Mouse (Mus musculus) embryonic facial prominence, embryonic 15.5 days (tissue): ENCODE results near the gene Rbm19. TPM values are rescaled to one million over a fixed set of nuclear protein-coding genes. Genes with fewer than 3 reads are reported as not detected.

Experiments
- ATAC-seq: fragments of 200-750 bp; cut with Nextera tagmentation; 2 replicates; pipeline ENCODE4 v1.8.0; 2017; ENCODE audit warnings: low read depth, moderate TSS enrichment; ENCODE audit not compliant: insufficient number of reproducible peaks, low FRiP score, low TSS enrichment
- H3K27ac ChIP-seq: fragments of 300-500 bp; sonication (generic); replicated peaks from 2 replicates; pipeline ENCODE4 v1.5.1; 2015; ENCODE audit warnings: mild to moderate bottlenecking, inconsistent platforms
- H3K27me3 ChIP-seq: fragments of 300-500 bp; sonication (generic); 2 replicates; pipeline ENCODE4 v1.6.1; 2015; ENCODE audit warnings: inconsistent platforms
- H3K36me3 ChIP-seq: fragments of 300-500 bp; sonication (generic); 2 replicates; pipeline ENCODE4 v1.6.1; 2015; ENCODE audit warnings: mild to moderate bottlenecking, inconsistent platforms
- H3K4me1 ChIP-seq: fragments of 300-500 bp; sonication (generic); 2 replicates; pipeline ENCODE4 v1.6.1; 2015; ENCODE audit warnings: inconsistent platforms
- H3K4me2 ChIP-seq: fragments of 300-500 bp; sonication (generic); replicated peaks from 2 replicates; pipeline ENCODE4 v1.6.1; 2015; ENCODE audit warnings: mild to moderate bottlenecking, inconsistent platforms
- H3K4me3 ChIP-seq: fragments of 300-500 bp; sonication (generic); replicated peaks from 2 replicates; pipeline ENCODE4 v1.5.1; 2015; ENCODE audit warnings: mild to moderate bottlenecking, inconsistent platforms
- H3K9ac ChIP-seq: fragments of 300-500 bp; sonication (generic); 2 replicates; pipeline ENCODE4 v1.6.1; 2015; ENCODE audit warnings: inconsistent platforms
- H3K9me3 ChIP-seq: fragments of 300-500 bp; sonication (generic); replicated peaks from 2 replicates; pipeline ENCODE4 v1.6.1; 2016; ENCODE audit warnings: inconsistent platforms
- whole genome bisulfite sequencing: fragments of 180-500 bp; shearing (Covaris S2); methylation state at CpG from one replicate; pipeline ENCODE4 v1.1.7; 2015; 5-methylcytosine and 5-hydroxymethylcytosine counted together
- polyA plus RNA-seq: library from polyadenylated mRNA; unstranded; fragments of >200 nt; fragmentation: Nextera tagmentation; extraction: Ambion mirVana; gene quantifications from 2 replicates; pipeline ENCODE4 v1.2.1, GENCODE M21; 2015

Rbm19 gene
- polyA plus RNA-seq, 1 experiment from 2014 or later: 21.7 TPM

- no peak overlapping the region for H3K4me3 ChIP-seq
- ATAC-seq: no peak
- H3K27me3 ChIP-seq: no peaks in the 10 kb centered on the region
- H3K27ac ChIP-seq: no peak overlapping the region
- H3K36me3 ChIP-seq: peaks cover 44% of the 10 kb centered on the region
- H3K9me3 ChIP-seq: no peaks in the 10 kb centered on the region
- H3K4me2 ChIP-seq: no peak overlapping the region
- H3K4me1 ChIP-seq: no peaks in the 10 kb centered on the region
- no peak overlapping the region for H3K9ac ChIP-seq
- 88% methylated on average over 14 of the region's 14 CpGs for WGBS
Measured at GRCm38 (mm10) chr5:120135337-120135736, 19.1 kb downstream of the Rbm19 start.

DNA sequence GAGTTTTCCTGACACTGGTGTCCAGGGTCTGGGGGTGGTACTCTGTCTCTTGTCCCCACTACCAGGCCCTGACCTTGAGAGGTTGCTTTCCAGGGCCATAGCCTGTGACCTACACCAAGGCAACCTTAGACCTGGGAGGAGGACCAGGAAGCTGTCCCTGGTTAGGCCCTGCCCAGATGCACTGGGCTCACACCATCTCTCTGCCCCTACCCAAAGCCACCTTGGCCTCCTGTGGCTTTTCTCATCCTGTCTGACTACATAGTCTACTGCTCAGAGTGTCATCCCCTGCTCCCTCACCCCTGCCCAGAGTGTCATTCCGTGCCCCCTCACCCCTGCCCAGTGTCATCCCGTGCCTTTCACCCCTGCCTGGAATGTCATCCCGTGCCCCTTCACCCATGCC, 19.6 kb downstream of the Rbm19 start:
- 68% methylated on average over 3 of the region's 3 CpGs for WGBS
- ATAC-seq: no peak
- peaks cover 46% of the 10 kb centered on the region for H3K36me3 ChIP-seq

GRCm38 (mm10) chr5:120136236-120136675, 20.0 kb downstream of the Rbm19 start:
- no peaks in the 10 kb centered on the region for H3K4me1 ChIP-seq
- 50% methylated on average over 10 of the region's 10 CpGs for WGBS
- peaks cover 44% of the 10 kb centered on the region for H3K36me3 ChIP-seq
- no peak overlapping the region for H3K4me2 ChIP-seq
- no peak overlapping the region for H3K27ac ChIP-seq
- no peak for ATAC-seq
- H3K9ac ChIP-seq: no peak overlapping the region
- H3K27me3 ChIP-seq: no peaks in the 10 kb centered on the region
- no peak overlapping the region for H3K4me3 ChIP-seq
- no peaks in the 10 kb centered on the region for H3K9me3 ChIP-seq

More for the DNA sequence above, 19.6 kb downstream of the Rbm19 start:
- Histone ChIP-seq H3K4me3 (no peak overlapping the region), H3K4me1 (no peaks in the 10 kb centered on the region), H3K27me3 (no peaks in the 10 kb centered on the region), H3K4me2 (no peak overlapping the region), H3K27ac (no peak overlapping the region), H3K9me3 (no peaks in the 10 kb centered on the region), H3K9ac (no peak overlapping the region)

- 93% methylated on average over 5 of the region's 5 CpGs for WGBS
- H3K27me3 ChIP-seq: no peaks in the 10 kb centered on the region
- H3K9ac ChIP-seq: no peak overlapping the region
- H3K4me1 ChIP-seq: no peaks in the 10 kb centered on the region
- ATAC-seq: no peak
- peaks cover 43% of the 10 kb centered on the region for H3K36me3 ChIP-seq
- no peak overlapping the region for H3K27ac ChIP-seq
- no peaks in the 10 kb centered on the region for H3K9me3 ChIP-seq
- H3K4me3 ChIP-seq: no peak overlapping the region
- H3K4me2 ChIP-seq: no peak overlapping the region
Measured at GRCm38 (mm10) chr5:120137038-120137437, 20.8 kb downstream of the Rbm19 start.

GRCm38 (mm10) chr5:120137846-120138245, 21.6 kb downstream of the Rbm19 start:
- no peak overlapping the region for H3K27ac ChIP-seq
- no peaks in the 10 kb centered on the region for H3K27me3 ChIP-seq
- H3K36me3 ChIP-seq: peaks cover 40% of the 10 kb centered on the region
- no peaks in the 10 kb centered on the region for H3K9me3 ChIP-seq
- no peaks in the 10 kb centered on the region for H3K4me1 ChIP-seq
- no peak overlapping the region for H3K4me2 ChIP-seq
- 97% methylated on average over 1 of the region's 1 CpGs for WGBS
- no peak overlapping the region for H3K4me3 ChIP-seq
- ATAC-seq: no peak
- no peak overlapping the region for H3K9ac ChIP-seq

- Histone ChIP-seq H3K27ac (no peak overlapping the region), H3K9ac (no peak overlapping the region), H3K36me3 (peaks cover 40% of the 10 kb centered on the region), H3K4me2 (no peak overlapping the region), H3K4me3 (no peak overlapping the region), H3K4me1 (no peaks in the 10 kb centered on the region), H3K27me3 (no peaks in the 10 kb centered on the region), H3K9me3 (no peaks in the 10 kb centered on the region)
- 85% methylated on average over 3 of the region's 3 CpGs for WGBS
- ATAC-seq: no peak
Measured at GRCm38 (mm10) chr5:120138406-120138805, 22.1 kb downstream of the Rbm19 start.

- H3K9ac ChIP-seq: no peak overlapping the region
- peak; percentile 59 for ATAC-seq
- no peak overlapping the region for H3K27ac ChIP-seq
- H3K27me3 ChIP-seq: no peaks in the 10 kb centered on the region
- no peak overlapping the region for H3K4me3 ChIP-seq
- WGBS: 60% methylated on average over 8 of the region's 8 CpGs
- H3K9me3 ChIP-seq: no peaks in the 10 kb centered on the region
- peaks cover 45% of the 10 kb centered on the region for H3K36me3 ChIP-seq
- no peaks in the 10 kb centered on the region for H3K4me1 ChIP-seq
- H3K4me2 ChIP-seq: no peak overlapping the region
Measured at GRCm38 (mm10) chr5:120139224-120139623, 23.0 kb downstream of the Rbm19 start.

DNA sequence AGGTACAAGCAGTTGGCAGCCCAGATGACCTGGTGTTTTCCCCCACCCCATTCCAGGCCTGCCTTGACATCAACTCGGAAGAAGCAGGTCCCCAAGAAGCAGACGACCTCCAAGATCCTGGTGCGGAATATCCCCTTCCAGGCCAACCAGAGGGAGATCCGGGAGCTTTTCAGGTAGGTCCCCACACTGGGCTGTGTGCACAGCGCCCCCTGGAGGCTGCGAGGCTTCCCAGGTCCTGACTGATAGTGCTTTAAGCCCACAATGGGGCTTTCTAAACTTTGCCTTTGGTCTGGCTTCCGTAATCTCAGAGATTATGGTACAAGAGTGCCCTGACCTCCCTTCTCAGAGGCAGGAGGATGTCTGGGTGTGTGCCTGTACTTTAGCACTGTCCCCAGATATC, 27.7 kb downstream of the Rbm19 start:
- WGBS: 60% methylated on average over 7 of the region's 7 CpGs
- Histone ChIP-seq H3K27me3 (no peaks in the 10 kb centered on the region), H3K9me3 (no peaks in the 10 kb centered on the region), H3K36me3 (peaks cover 32% of the 10 kb centered on the region), H3K4me1 (peaks cover 8% of the 10 kb centered on the region), H3K9ac (no peak overlapping the region), H3K4me2 (no peak overlapping the region), H3K4me3 (no peak overlapping the region), H3K27ac (no peak overlapping the region)
- no peak for ATAC-seq

DNA sequence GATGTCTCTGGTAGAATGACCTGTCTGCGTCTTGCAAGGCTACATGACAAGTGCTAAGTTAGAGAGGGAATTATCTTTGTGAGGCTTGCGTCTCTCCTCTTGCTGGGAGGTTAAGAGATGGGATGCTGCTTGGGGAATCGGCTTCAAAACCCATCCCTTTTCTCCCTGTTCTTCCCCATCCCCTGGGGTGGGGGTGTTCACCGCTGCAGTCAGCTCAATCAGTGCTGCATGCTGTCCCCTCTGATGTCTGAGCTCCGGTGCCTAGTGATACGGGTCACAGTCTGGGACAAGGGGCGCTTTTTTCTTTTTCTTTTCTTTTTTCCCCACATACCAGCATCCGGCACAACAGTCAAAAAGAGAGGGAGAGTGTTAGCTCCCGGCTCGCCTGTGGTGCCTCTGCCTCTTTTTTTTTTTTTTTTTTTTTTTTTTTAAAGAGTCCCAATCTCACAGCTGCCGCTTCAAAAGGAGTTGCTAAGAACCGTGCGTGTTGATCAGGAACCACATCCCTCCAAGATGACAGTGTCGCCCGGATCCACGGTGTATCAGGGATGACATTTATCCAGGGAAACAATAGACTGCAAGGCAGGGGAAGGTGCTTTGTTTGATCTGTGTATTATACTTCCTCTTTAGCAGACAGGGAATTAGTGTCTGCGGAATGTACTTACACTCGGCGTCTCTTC, 29.2 kb downstream of the Rbm19 start:
- no peak overlapping the region for H3K9ac ChIP-seq

DNA sequence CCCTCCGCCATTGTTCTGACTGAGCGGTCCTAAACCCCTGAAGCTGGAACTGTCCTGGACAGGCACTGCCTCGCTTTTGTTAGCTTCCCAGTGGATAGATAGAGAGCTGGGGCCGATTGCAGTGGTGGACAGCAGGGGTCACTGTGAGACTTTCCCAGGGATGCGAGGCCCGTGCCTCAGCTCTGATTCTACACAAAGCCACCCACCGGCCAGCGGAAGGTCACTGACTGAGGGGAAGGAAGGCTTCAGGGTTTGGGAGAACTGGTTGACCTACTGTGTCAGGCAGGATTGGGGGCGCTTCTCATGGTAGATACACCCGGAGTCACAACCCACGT, 29.8 kb downstream of the Rbm19 start:
- WGBS: 36% methylated on average over 11 of the region's 11 CpGs
- no peak for ATAC-seq
- Histone ChIP-seq H3K4me2 (no peak overlapping the region), H3K4me1 (peaks cover 8% of the 10 kb centered on the region), H3K4me3 (no peak overlapping the region), H3K9ac (no peak overlapping the region), H3K27me3 (no peaks in the 10 kb centered on the region), H3K36me3 (peaks cover 33% of the 10 kb centered on the region), H3K9me3 (no peaks in the 10 kb centered on the region), H3K27ac (no peak overlapping the region)

More for the DNA sequence above, 29.2 kb downstream of the Rbm19 start:
- 64% methylated on average over 19 of the region's 19 CpGs for WGBS
- no peak overlapping the region for H3K4me2 ChIP-seq
- no peak overlapping the region for H3K27ac ChIP-seq
- peaks cover 34% of the 10 kb centered on the region for H3K36me3 ChIP-seq
- no peaks in the 10 kb centered on the region for H3K9me3 ChIP-seq
- H3K27me3 ChIP-seq: no peaks in the 10 kb centered on the region
- no peak for ATAC-seq
- H3K4me1 ChIP-seq: peaks cover 8% of the 10 kb centered on the region
- no peak overlapping the region for H3K4me3 ChIP-seq

DNA sequence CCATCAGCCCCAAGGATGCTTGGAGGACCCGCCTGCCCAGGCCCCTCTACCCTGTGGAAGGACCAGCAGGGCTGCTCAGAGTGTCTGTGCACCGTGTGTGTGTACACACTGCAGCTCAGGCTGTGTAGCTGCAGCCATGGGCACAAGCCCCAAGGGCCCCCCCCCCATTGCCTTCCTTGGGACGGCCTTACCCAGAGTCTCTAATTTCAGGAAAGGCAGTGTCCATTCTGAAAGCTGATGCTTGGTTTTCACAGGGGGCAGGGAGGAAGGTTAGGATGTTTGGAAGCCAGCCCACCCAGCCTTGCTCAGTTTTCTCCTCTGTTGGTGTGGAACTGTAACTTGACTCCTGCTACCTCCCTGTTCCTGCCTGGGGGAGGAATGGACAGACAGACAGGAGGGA, 30.6 kb downstream of the Rbm19 start:
- H3K27ac ChIP-seq: no peak overlapping the region
- H3K9me3 ChIP-seq: no peaks in the 10 kb centered on the region
- no peak overlapping the region for H3K4me3 ChIP-seq
- peaks cover 32% of the 10 kb centered on the region for H3K36me3 ChIP-seq
- no peak for ATAC-seq
- WGBS: 38% methylated on average over 3 of the region's 3 CpGs
- H3K27me3 ChIP-seq: no peaks in the 10 kb centered on the region
- peaks cover 8% of the 10 kb centered on the region for H3K4me1 ChIP-seq
- no peak overlapping the region for H3K9ac ChIP-seq
- H3K4me2 ChIP-seq: no peak overlapping the region

DNA sequence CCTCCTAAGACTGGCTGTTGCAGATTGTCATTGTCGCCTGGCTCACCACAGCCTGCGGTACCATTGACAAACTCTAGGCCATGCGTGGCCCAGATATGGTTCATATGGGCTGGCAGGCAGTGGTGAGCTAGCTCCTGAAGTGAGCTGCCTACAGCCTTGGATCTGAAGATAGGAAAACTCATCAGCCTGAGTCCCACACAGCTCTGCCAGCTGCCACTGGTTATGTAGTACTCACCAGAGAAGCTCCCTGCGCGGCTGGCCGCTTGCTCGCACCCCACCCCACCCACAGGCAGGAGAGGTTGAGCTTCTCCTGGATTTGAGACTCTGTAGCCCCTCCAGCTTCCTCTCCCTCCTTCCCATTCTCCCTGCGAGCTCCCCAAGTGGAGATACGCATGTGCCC, 32.0 kb downstream of the Rbm19 start:
- Histone ChIP-seq H3K4me1 (peaks cover 8% of the 10 kb centered on the region), H3K36me3 (peaks cover 24% of the 10 kb centered on the region), H3K4me2 (no peak overlapping the region), H3K9ac (no peak overlapping the region), H3K27me3 (no peaks in the 10 kb centered on the region), H3K27ac (no peak overlapping the region), H3K9me3 (no peaks in the 10 kb centered on the region), H3K4me3 (no peak overlapping the region)
- no peak for ATAC-seq
- 88% methylated on average over 9 of the region's 9 CpGs for WGBS
